Mouse (Mus musculus) T-cell, adult 66 days (primary cell): ENCODE measurements around the gene 1190007I07Rik. TPM values are rescaled to one million over a fixed set of nuclear protein-coding genes. Genes with fewer than 3 reads are reported as not detected.

Experiments used
- total RNA-seq, 2 experiments: library from RNA; stranded (reverse); gene quantifications; 3 replicates in 1 of 2; 4 replicates in 1 of 2; pipeline ENCODE4 v1.2.4; 2023

Gene 1190007I07Rik
- 10 to 100 TPM; 13.3 to 25.6 TPM for total RNA-seq

DNA sequence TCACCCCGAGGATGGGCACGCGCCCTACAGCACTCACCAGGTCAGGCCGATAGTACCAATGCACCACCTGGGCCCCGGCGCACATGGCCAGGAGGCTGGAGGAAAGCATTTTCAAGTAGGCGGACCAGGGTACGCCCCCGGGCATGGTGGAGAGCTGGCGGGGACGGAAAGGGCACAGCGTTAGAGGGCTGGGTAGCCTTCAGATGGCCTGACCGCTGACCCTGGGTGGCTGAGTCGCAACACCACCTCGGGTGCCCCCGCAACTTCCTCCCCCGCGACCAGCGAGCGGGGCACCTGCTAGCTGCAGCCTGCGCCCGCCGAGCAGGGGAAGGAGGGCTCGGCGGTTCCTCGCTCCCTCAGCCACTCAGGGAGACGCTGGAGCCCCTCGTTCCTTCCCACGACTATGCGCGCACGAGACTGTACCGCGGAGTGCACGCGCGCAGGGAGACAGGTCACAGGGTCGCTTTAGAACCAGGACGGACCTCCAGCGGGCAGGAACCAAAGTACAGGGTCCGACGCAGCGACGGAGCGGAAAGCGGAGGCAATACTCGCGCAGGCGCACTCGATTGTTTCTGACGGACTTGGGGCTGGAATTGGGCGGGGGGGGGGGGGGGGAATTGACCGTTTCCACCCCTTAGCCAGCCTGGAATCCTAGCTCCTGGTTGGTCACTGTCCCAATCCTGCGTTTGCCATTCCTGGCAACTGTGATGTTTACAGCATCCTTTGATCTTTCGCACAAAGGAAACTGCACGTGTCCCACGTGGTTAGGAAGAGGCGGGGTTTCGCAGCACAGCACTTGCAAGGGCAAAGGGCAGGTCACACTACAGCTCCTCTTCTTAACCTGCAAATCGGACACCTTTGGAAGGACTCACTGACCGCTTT lies at the start of gene 1190007I07Rik:
Gene 1190007I07Rik (minus strand): TSS at position 558 of the 882 bp plus-strand sequence.

DNA sequence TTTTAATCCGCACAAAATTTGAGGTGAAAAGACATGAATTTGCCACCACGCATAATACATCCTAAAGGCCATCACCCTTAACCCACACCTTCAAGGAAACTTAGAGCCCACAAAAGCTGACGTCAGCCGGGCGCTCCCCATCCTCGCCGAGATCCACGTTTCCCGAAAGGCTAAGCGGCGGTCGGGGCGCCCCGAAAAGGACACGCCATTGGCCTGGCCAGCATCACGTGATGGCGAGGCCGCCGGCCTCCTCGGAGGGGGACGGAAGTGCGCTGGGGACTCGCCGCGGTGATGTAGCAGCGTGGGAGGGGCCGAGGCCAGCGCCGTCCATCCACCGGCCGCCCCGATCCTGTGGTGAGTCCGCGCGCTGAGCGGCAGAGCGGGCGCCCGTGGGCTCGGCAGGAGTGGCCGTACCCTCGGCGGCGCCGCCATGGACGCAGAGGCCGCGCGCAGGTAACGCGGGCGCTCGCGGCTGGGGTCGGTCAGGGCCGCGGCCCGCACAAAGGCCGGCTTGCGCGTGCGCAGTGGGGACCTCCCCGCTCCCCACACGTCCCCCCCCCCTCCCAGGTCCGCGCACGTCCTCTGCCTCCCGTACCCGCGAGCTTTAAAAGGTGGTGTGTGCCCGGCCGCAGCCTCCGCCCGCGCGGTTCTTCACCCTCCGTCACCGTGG lies 6.7 kb upstream of the 1190007I07Rik start, which contains the start of gene Tdg:
Gene Tdg (plus strand): TSS at position 243 of the 670 bp plus-strand sequence.

Other genes starting within 250 kb of the 1190007I07Rik start
- gene Gm1553, start 130.6 kb downstream of the 1190007I07Rik start, total RNA-seq: not detected
- gene Tdg, start 6.6 kb upstream of the 1190007I07Rik start, total RNA-seq: 10 to 100 TPM; 68.5 to 78.1 TPM
- 1 to 10 TPM in 1 of 2 experiments, under 1 TPM in 1; 0.58 to 1.2 TPM for gene Glt8d2, start 67.4 kb upstream of the 1190007I07Rik start, total RNA-seq
- gene Hcfc2, start 72.9 kb upstream of the 1190007I07Rik start, total RNA-seq: 10 to 100 TPM; 23.6 to 42.1 TPM
- 10 to 100 TPM; 39.1 to 41.8 TPM for gene Nfyb, start 140.9 kb upstream of the 1190007I07Rik start, total RNA-seq
- 10 to 100 TPM; 42.0 to 50.9 TPM for gene Txnrd1, start 210.7 kb upstream of the 1190007I07Rik start, total RNA-seq
- gene Eid3, start 243.4 kb upstream of the 1190007I07Rik start, total RNA-seq: 1 to 10 TPM; 6.3 to 7.0 TPM